Mouse (Mus musculus) heart, embryonic 10.5 days (tissue): ENCODE measurements at regions not wholly inside any gene's neighbourhood (a gene's known extent, or its start where the extent isn't known, plus 50 kb on each side); places are given as distances from the start of the nearest gene placed in this dataset.

Experiments
- DNase-seq: peaks from one replicate; pipeline ENCODE4 v3.0.0-alpha.2; 2017; ENCODE audit warnings: low spot score
- H3K27ac ChIP-seq: fragments of 300-500 bp; sonication (generic); 2 replicates; pipeline ENCODE4 v1.5.1; 2016; ENCODE audit warnings: mild to moderate bottlenecking
- H3K27me3 ChIP-seq: fragments of 300-500 bp; sonication (generic); 2 replicates; pipeline ENCODE4 v1.6.1; 2016; ENCODE audit warnings: mild to moderate bottlenecking; ENCODE audit not compliant: poor library complexity, insufficient read depth, severe bottlenecking
- H3K36me3 ChIP-seq: fragments of 300-500 bp; sonication (generic); 2 replicates; pipeline ENCODE4 v1.6.1; 2016; ENCODE audit warnings: mild to moderate bottlenecking, moderate library complexity
- H3K4me1 ChIP-seq: fragments of 300-500 bp; sonication (generic); 2 replicates; pipeline ENCODE4 v1.6.1; 2016; ENCODE audit warnings: mild to moderate bottlenecking
- H3K4me3 ChIP-seq: fragments of 300-500 bp; sonication (generic); 2 replicates; pipeline ENCODE4 v1.5.1; 2016; ENCODE audit warnings: mild to moderate bottlenecking, moderate library complexity
- H3K9me3 ChIP-seq: fragments of 300-500 bp; sonication (generic); 2 replicates; pipeline ENCODE4 v1.6.1; 2016; ENCODE audit warnings: mild to moderate bottlenecking, moderate library complexity
- WGBS: fragments of 180-500 bp; shearing (Covaris S2); methylation state at CpG from one replicate; pipeline ENCODE4 v1.1.7; 2016; 5-methylcytosine and 5-hydroxymethylcytosine counted together

DNA sequence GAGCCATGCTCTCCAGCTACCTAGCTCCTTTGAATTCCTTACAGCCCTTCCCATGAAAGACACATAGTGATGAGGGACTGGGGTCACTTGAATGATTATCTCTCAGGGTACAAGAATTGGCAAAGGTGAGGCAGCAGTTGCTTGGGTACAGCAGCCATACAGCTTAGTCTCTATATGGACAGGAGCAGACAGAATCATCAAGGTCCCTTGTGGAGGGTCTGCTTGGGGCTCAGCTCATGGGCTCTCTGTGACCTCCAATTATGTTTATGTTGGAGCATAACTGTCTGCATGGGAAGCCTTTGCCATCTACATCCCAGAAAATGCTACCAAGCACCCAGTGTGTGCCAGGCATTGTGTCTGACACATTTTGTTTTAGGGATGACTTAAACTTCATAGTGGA lies 118.4 kb upstream of the Lhcgr start:
- Histone ChIP-seq H3K4me1 (peaks cover 3% of the 10 kb centered on the region; the same call in 1 of the 2 replicates), H3K4me3 (no peak overlapping the region), H3K36me3 (no peaks in the 10 kb centered on the region), H3K27me3 (no peaks in the 10 kb centered on the region), H3K9me3 (no peaks in the 10 kb centered on the region), H3K27ac (no peak overlapping the region)
- no peak for DNase-seq

DNA sequence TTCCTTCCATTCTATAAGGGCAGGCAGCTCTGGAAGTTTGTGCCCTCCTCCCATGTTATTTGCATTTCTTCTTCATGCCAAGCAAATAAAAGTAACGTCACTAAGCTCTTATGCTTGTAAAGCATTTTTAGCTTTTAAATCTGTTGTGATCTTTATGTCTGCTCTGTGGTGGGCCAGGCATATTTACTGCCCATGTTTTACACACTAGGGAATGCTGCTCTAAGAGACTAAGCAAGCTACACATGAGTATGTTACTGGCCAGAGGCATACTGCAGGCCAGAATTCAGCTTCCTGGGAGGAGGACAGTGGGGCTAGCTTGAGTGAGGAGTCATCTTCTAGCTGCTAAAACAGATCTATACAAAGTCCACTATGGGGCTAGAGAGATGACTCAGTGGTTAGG lies 110.0 kb upstream of the Lhcgr start:
- Histone ChIP-seq H3K9me3 (no peaks in the 10 kb centered on the region), H3K4me3 (no peak overlapping the region), H3K36me3 (no peaks in the 10 kb centered on the region), H3K27ac (no peak overlapping the region), H3K27me3 (no peaks in the 10 kb centered on the region), H3K4me1 (no peaks in the 10 kb centered on the region)
- WGBS: 74% methylated on average over 1 of the region's 1 CpGs
- no peak for DNase-seq

- no peaks in the 10 kb centered on the region for H3K36me3 ChIP-seq
- 88% methylated on average over 2 of the region's 2 CpGs for WGBS
- no peak for DNase-seq
- no peaks in the 10 kb centered on the region for H3K27me3 ChIP-seq
- no peaks in the 10 kb centered on the region for H3K9me3 ChIP-seq
- no peaks in the 10 kb centered on the region for H3K4me1 ChIP-seq
- H3K27ac ChIP-seq: no peak overlapping the region
- H3K4me3 ChIP-seq: no peak overlapping the region
Measured at GRCm38 (mm10) chr17:88900904-88901303, 109.1 kb upstream of the Lhcgr start.

GRCm38 (mm10) chr17:88898705-88899668 lies 107.2 kb upstream of the Lhcgr start:
- 71% methylated on average over 11 of the region's 11 CpGs for WGBS
- DNase-seq: no peak

GRCm38 (mm10) chr17:88893451-88893850 lies 101.7 kb upstream of the Lhcgr start:
- Histone ChIP-seq H3K27ac (no peak overlapping the region), H3K36me3 (no peaks in the 10 kb centered on the region), H3K9me3 (no peaks in the 10 kb centered on the region), H3K27me3 (no peaks in the 10 kb centered on the region), H3K4me3 (no peak overlapping the region), H3K4me1 (no peaks in the 10 kb centered on the region)
- peak; percentile 43 for DNase-seq

More at GRCm38 (mm10) chr17:88898705-88899668, 107.2 kb upstream of the Lhcgr start:
- Histone ChIP-seq H3K4me3 (no peak overlapping the region), H3K36me3 (no peaks in the 10 kb centered on the region), H3K27ac (no peak overlapping the region), H3K4me1 (no peaks in the 10 kb centered on the region), H3K9me3 (no peaks in the 10 kb centered on the region), H3K27me3 (no peaks in the 10 kb centered on the region)

DNA sequence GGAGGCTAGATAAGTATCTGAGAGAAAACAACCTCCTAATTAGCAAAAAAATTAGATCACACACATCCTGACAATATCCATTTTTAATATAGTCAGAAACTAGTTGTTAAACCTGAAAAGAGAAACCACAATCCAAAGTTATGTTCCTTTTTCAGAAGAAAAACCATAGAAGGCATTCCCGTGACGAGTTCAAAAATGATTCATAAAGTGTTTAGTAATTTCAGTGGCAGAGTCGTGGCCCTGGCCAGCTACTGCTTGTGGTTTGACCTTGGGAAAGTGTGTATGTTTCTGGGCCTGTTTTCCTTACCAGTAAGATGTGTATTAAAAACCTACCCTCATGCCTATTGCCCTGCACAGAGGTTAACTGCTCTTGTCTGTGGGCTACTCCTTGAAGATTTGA lies 93.7 kb upstream of the Lhcgr start:
- Histone ChIP-seq H3K27ac (no peak overlapping the region), H3K4me1 (no peaks in the 10 kb centered on the region), H3K36me3 (no peaks in the 10 kb centered on the region), H3K4me3 (no peak overlapping the region), H3K27me3 (no peaks in the 10 kb centered on the region), H3K9me3 (no peaks in the 10 kb centered on the region)
- no peak for DNase-seq
- 81% methylated on average over 3 of the region's 3 CpGs for WGBS

DNA sequence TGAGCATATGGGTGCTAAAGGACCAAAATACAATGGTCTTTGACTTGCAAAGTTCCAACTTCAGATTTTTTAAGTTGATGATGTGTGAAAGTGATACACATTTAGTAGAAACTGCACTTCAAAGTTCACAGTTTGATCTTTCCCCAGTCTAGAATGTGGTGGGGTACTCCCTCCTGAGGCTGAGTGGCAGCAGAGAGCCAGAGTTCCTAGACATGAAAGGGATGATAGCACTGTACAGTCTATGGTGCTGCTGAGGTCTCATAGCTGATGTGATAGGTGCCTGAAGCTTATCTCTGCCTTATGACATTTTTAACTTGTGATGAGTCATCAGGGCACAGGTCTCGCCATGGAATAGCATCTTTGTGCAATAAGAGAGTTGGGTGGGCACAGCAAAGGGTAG lies 87.9 kb upstream of the Lhcgr start:
- 77% methylated on average over 1 of the region's 1 CpGs for WGBS
- no peaks in the 10 kb centered on the region for H3K36me3 ChIP-seq

GRCm38 (mm10) chr17:88870342-88870985 lies 78.7 kb upstream of the Lhcgr start:
- no peak overlapping the region for H3K4me3 ChIP-seq
- H3K27ac ChIP-seq: no peak overlapping the region
- no peaks in the 10 kb centered on the region for H3K36me3 ChIP-seq
- H3K4me1 ChIP-seq: no peaks in the 10 kb centered on the region
- H3K9me3 ChIP-seq: no peaks in the 10 kb centered on the region
- 77% methylated on average over 4 of the region's 4 CpGs for WGBS
- H3K27me3 ChIP-seq: no peaks in the 10 kb centered on the region
- no peak for DNase-seq

More for the DNA sequence above, 87.9 kb upstream of the Lhcgr start:
- H3K9me3 ChIP-seq: no peaks in the 10 kb centered on the region
- H3K4me3 ChIP-seq: no peak overlapping the region
- H3K4me1 ChIP-seq: no peaks in the 10 kb centered on the region
- no peak overlapping the region for H3K27ac ChIP-seq
- H3K27me3 ChIP-seq: no peaks in the 10 kb centered on the region
- DNase-seq: no peak

- no peaks in the 10 kb centered on the region for H3K36me3 ChIP-seq
- no peak overlapping the region for H3K27ac ChIP-seq
- H3K27me3 ChIP-seq: no peaks in the 10 kb centered on the region
- H3K4me3 ChIP-seq: no peak overlapping the region
- H3K9me3 ChIP-seq: no peaks in the 10 kb centered on the region
- DNase-seq: no peak
- H3K4me1 ChIP-seq: peaks cover 12% of the 10 kb centered on the region; the same call in 1 of the 2 replicates
- 60% methylated on average over 7 of the region's 7 CpGs for WGBS
Measured at GRCm38 (mm10) chr17:88864631-88865030, 72.8 kb upstream of the Lhcgr start.

DNA sequence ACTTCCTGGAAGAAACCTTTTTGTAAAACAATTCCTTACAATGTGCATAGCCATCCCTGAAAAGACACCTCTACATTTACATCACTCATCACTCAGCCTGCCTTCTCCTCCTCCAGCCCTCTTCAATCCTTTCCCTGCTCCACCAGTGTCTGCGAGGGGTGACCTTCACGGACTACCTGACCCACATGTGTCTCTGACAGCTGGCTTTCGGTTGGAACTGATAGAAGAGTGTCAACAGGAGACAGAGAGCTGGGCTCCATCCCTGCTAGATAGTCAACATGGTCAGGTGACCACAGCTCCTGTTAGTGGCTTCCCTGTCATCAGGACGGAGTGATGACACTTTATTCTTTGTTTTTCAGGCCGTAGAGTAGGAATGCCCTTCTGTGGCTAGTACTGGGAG lies 72.4 kb upstream of the Lhcgr start:
- Histone ChIP-seq H3K36me3 (no peaks in the 10 kb centered on the region), H3K27me3 (no peaks in the 10 kb centered on the region), H3K27ac (no peak overlapping the region), H3K9me3 (no peaks in the 10 kb centered on the region), H3K4me3 (no peak overlapping the region), H3K4me1 (peaks cover 12% of the 10 kb centered on the region; the same call in 1 of the 2 replicates)
- WGBS: 36% methylated on average over 5 of the region's 5 CpGs
- peak; percentile 77 for DNase-seq

DNA sequence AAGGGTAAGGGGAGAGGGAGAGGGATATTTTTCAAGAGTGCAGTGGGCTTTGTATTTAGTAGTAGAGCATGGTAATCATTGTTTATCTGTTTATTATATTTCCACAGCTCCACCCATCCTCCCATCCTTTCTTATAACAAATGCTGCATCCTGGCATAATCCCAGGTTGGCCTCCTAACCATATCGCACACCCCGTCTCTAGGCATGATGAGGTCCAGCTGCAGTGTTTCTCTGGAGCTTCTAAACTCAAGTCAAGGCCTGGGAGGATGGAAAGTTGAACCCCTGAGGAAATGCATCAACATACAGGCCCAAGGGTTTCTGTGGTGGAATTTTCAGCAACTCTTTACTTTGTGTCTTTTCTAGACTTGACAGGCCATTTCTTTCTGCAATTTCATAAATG lies 69.3 kb upstream of the Lhcgr start:
- DNase-seq: no peak
- WGBS: 92% methylated on average over 2 of the region's 2 CpGs
- H3K4me1 ChIP-seq: peaks cover 12% of the 10 kb centered on the region; the same call in 1 of the 2 replicates
- H3K27me3 ChIP-seq: no peaks in the 10 kb centered on the region
- no peak overlapping the region for H3K27ac ChIP-seq
- no peaks in the 10 kb centered on the region for H3K36me3 ChIP-seq
- H3K9me3 ChIP-seq: no peaks in the 10 kb centered on the region
- no peak overlapping the region for H3K4me3 ChIP-seq

GRCm38 (mm10) chr17:88860576-88860975 lies 68.8 kb upstream of the Lhcgr start:
- H3K27ac ChIP-seq: no peak overlapping the region
- H3K4me1 ChIP-seq: peaks cover 12% of the 10 kb centered on the region; the same call in 1 of the 2 replicates
- no peaks in the 10 kb centered on the region for H3K27me3 ChIP-seq
- 73% methylated on average over 1 of the region's 1 CpGs for WGBS
- no peak for DNase-seq
- no peak overlapping the region for H3K4me3 ChIP-seq
- no peaks in the 10 kb centered on the region for H3K9me3 ChIP-seq
- H3K36me3 ChIP-seq: no peaks in the 10 kb centered on the region

DNA sequence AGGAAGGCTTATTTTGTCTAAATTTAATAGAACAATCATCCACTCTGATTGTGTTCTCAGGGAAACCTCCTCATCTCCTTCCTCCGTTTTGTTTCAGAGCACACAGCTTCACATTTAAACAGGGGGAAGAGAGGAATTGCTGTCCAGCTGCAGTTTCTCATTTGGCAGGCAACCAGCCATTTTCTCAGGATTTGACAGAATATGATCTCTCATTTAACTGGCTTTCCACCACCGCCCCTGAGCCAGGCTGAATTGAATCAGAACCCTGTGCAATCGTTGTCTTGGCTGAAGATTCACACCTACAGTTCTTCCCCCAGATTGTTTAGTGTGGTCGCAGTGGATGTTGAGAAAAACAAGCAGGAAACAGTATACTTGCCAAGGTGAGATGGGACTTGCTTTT lies 66.9 kb upstream of the Lhcgr start:
- H3K27ac ChIP-seq: no peak overlapping the region
- H3K27me3 ChIP-seq: no peaks in the 10 kb centered on the region
- H3K4me3 ChIP-seq: no peak overlapping the region
- no peaks in the 10 kb centered on the region for H3K9me3 ChIP-seq
- DNase-seq: no peak
- no peaks in the 10 kb centered on the region for H3K36me3 ChIP-seq
- 70% methylated on average over 4 of the region's 4 CpGs for WGBS
- H3K4me1 ChIP-seq: no peaks in the 10 kb centered on the region
